Mouse (Mus musculus) B cell, adult 62 days (primary cell): ENCODE results near the gene Txndc17. TPM values are rescaled to one million over a fixed set of nuclear protein-coding genes. Genes with fewer than 3 reads are reported as not detected.

Source experiments
- total RNA-seq: library from RNA; stranded (reverse); gene quantifications from 4 replicates; pipeline ENCODE4 v1.2.4, GENCODE M21; 2023

The Txndc17 gene
- 28.8 to 33.8 TPM (median 31.2 TPM) in 4 replicates for total RNA-seq

GRCm38 (mm10) chr11:72207204-72207833, at the start of gene Txndc17, which contains the start of gene 4933427D14Rik:
Txndc17 (plus strand) TSS chr11:72207547.
4933427D14Rik (minus strand) TSS chr11:72207459.

GRCm38 (mm10) chr11:72206341-72207203, 775 bp upstream of the Txndc17 start, which contains the start of gene Gm43951:
Gm43951 (minus strand) TSS chr11:72206840.

GRCm38 (mm10) chr11:72215410-72215797, 8.1 kb downstream of the Txndc17 start, which contains the start of gene Med31:
Med31 (minus strand) TSS chr11:72215592.

Other genes starting within 250 kb of the Txndc17 start
- gene Aipl1, start 170.0 kb upstream of the Txndc17 start, total RNA-seq: not detected in 4 replicates
- gene Pimreg, start 165.5 kb upstream of the Txndc17 start, total RNA-seq: 0.38 to 2.0 TPM (median 0.39 TPM) in 3 of 4 replicates, not detected in the other
- not detected in 4 replicates for gene Pitpnm3, start 71.8 kb upstream of the Txndc17 start, total RNA-seq
- gene Gm43951, start 707 bp upstream of the Txndc17 start, total RNA-seq: 0.89 to 1.7 TPM (median 1.3 TPM) in 4 replicates
- 11.5 to 14.2 TPM (median 12.9 TPM) in 4 replicates for gene 4933427D14Rik, start 88 bp upstream of the Txndc17 start, total RNA-seq
- 39.0 to 45.6 TPM (median 41.8 TPM) in 4 replicates for gene Med31, start 8.0 kb downstream of the Txndc17 start, total RNA-seq
- not detected in 4 replicates for gene Slc13a5, start 59.7 kb downstream of the Txndc17 start, total RNA-seq
- gene Xaf1, start 94.1 kb downstream of the Txndc17 start, total RNA-seq: 29.6 to 39.2 TPM (median 35.9 TPM) in 4 replicates
- 0.58 TPM in 1 of 4 replicates, not detected in the others for gene Fbxo39, start 106.9 kb downstream of the Txndc17 start, total RNA-seq
- gene Tekt1, start 154.9 kb downstream of the Txndc17 start, total RNA-seq: not detected in 4 replicates
- gene Smtnl2, start 204.2 kb downstream of the Txndc17 start, total RNA-seq: 0.24 to 1.3 TPM (median 0.66 TPM) in 3 of 4 replicates, not detected in the other
- not detected in 4 replicates for gene Ggt6, start 228.0 kb downstream of the Txndc17 start, total RNA-seq
- gene Mybbp1a, start 233.8 kb downstream of the Txndc17 start, total RNA-seq: 167 to 187 TPM (median 178 TPM) in 4 replicates